Mouse (Mus musculus) retina, adult 2 months (tissue): ENCODE data around the gene Tmem80.

Source experiments
- DNase-seq: peaks from one replicate; pipeline ENCODE4 v3.0.0-alpha.2; 2012; ENCODE audit warnings: low read depth, low spot score

Gene Tmem80

GRCm38 (mm10) chr7:141327469-141328372, at the start of gene Tmem80, which contains the start of gene Deaf1:
Tmem80 (plus strand) TSS chr7:141327739.
Deaf1 (minus strand) TSS chr7:141327690.
- DNase-seq, result peak; percentile 99

- DNase-seq, result no peak
Measured at GRCm38 (mm10) chr7:141278766-141279590, 48.6 kb upstream of the Tmem80 start, which contains the start of gene Sct. Sct (minus strand) TSS chr7:141279133.

DNA sequence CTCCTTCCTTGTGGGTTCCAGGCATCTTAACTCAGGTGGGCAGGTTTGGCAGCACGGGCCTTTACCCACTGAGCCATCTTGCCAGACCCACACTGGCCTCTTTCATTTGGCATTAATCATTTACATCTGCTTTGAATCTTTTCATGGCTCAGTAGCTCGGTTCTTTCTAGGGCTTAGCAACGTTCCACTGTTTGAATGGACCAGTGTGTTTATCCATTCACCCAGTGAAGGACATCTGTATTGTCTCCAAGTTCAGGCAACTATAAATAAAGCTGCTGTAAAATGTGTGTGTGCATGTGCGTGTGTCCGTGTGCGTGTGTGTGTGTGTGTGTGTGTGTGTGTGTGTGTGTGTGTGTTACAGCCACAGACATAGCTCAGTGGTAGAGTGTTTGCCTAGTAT, 46.1 kb upstream of the Tmem80 start:
- no peak for DNase-seq

GRCm38 (mm10) chr7:141282756-141283155, 44.8 kb upstream of the Tmem80 start:
- no peak for DNase-seq

- DNase-seq, result no peak
Measured at GRCm38 (mm10) chr7:141288042-141288441, 39.5 kb upstream of the Tmem80 start.

DNA sequence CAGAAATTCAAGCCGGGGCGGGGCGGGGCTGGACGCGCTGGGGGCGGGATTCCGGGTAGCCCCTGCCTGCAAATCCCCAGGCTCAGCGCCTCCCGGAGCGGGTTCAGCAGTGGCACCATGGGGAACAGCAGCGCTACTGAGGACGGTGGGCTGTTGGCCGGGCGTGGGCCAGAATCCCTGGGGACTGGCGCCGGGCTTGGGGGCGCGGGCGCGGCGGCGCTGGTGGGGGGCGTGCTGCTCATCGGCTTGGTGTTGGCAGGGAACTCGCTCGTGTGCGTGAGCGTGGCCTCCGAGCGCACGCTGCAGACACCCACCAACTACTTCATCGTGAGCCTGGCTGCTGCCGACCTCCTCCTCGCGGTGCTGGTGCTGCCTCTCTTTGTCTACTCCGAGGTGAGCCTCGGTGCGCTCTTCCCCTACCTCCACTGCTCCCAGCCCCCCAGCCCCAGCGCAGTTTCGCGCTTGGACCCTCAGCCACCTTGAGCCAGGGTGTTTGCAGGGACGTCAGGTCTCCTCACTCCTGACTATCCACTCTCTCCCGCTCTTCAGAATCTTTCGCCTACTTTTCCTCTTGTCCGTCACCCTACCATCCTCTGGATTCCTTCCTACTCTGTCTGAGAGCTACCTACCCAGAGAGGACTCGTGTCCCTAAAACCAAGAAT, 35.5 kb upstream of the Tmem80 start, which contains the start of gene Drd4:
Gene Drd4 (plus strand): TSS at position 86 of the 662 bp plus-strand sequence.
- DNase-seq, result peak; percentile 50

DNA sequence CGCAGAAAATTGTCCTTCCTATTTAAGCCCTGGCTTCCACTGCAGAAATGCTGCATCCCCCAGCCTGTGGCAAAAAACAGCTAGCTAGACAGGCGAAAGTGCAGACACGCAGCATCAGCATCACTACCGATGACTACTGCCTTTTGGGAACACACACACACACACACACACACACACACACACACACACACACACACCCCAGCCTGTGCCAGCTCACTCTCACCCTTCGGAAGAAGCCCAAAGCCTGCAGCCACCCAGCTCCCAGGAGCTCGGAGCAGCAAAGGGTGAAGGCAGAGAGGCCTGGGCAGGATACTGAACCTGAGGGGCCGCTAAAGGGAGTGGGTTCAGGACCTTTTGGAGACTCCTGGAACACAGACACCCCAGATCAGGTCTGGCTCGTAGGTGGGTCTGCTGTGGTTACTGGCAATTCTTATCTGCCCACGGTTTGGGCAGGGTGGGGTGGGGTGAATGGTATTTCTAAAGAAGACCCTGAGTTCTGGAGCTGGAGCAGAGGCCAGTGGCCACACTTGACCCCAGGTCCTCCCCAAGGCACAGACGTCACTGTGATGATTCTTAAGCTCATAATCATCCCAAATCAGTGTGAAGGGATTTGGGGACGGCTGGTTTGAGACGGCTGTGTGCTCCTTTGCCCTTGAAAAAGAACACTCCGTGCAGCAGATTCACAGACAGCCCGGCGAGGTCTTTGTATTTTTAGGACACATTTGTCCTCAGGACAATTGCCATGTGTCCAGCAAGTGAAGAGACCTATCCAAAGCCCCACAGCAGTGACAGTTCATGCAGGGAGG, 34.8 kb upstream of the Tmem80 start:
- DNase-seq, result peak; percentile 87

GRCm38 (mm10) chr7:141293852-141294471, 33.6 kb upstream of the Tmem80 start:
- DNase-seq, result peak; percentile 29

DNA sequence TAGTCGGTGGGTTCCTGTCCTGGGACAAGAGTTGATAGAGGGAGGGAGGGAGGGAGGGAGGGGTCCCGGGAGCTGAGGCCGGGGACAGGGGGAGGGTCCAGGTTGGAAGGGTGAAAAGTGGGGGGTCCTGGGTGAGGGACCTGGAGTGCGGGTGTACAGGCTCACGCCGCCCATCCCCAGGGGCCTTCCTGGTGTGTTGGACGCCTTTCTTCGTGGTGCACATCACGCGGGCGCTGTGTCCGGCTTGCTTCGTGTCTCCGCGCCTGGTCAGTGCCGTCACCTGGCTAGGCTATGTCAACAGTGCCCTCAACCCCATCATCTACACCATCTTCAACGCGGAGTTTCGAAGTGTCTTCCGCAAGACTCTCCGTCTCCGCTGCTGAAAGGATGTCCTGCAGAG, 33.1 kb upstream of the Tmem80 start:
- no peak for DNase-seq

- no peak for DNase-seq
Measured at GRCm38 (mm10) chr7:141297926-141298650, 29.5 kb upstream of the Tmem80 start.

- no peak for DNase-seq
Measured at GRCm38 (mm10) chr7:141299175-141299574, 28.4 kb upstream of the Tmem80 start.

DNA sequence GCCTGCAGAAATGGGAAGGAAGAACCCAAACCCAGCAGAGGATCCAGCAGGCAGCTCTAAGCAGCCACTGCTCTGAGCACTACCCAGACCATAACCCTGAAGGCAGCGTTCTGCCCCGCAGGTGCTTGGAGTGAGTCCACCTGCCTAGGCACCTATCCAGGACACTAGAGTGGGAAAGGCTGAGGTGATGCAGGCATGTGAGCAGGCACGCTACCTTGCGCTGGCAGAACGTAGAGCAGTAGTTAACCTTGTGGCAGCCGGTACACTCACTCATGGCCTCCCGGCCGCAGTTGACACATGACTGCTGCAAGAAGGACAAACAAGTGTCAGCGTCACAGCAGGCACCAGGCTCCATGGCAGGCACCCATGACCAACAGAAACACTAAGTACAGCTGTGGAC, 26.2 kb upstream of the Tmem80 start:
- no peak for DNase-seq

DNA sequence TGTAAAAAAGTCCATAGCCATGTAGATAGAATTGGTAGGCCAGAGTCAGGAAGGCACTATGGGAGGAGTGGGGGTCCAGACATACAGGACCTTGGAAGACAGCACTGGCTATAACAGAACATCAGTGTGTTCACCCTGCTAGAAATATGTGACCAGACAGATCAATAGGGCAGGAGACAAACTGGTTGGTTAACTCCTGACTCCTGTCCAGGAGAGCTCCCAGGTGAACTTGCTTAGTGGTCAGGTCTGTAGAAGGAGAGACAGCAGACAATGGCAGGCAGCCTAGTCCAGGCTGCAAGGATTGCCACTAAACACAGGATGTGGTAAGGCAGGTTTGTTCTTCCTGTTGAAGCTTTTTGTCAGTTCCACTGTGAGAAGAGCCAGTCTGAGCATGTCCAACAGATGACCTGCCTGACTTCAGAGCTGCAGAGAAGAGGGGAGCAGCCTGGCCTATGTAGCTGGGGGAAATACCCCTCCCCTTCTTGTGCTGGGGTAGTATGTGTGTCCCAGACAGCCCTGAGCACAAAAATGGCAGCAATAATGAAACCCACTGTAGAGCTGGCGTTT, 24.8 kb upstream of the Tmem80 start:
- no peak for DNase-seq

DNA sequence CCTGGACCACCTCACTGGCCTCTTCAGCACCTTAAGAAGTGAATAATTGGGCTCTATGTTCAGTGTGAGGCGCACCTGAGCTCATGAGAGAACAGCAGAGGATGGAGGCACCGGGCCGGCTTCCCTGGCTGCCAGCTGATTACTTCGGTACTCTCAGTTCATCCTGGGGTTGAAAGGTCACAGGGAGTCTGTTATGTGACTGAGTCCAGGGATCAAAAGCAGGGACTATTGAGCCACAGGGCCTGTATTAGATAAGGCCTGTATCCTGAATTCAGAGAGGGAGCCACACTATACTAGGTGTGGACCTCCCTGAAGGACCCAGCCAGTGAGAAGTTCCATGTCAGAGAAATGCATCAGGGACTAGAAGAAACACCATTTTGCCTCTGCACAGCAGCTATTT, 23.0 kb upstream of the Tmem80 start:
- DNase-seq, result no peak

- no peak for DNase-seq
Measured at GRCm38 (mm10) chr7:141314416-141314815, 13.1 kb upstream of the Tmem80 start.

GRCm38 (mm10) chr7:141315076-141315475, 12.5 kb upstream of the Tmem80 start:
- no peak for DNase-seq

GRCm38 (mm10) chr7:141315974-141316373, 11.6 kb upstream of the Tmem80 start:
- no peak for DNase-seq

DNA sequence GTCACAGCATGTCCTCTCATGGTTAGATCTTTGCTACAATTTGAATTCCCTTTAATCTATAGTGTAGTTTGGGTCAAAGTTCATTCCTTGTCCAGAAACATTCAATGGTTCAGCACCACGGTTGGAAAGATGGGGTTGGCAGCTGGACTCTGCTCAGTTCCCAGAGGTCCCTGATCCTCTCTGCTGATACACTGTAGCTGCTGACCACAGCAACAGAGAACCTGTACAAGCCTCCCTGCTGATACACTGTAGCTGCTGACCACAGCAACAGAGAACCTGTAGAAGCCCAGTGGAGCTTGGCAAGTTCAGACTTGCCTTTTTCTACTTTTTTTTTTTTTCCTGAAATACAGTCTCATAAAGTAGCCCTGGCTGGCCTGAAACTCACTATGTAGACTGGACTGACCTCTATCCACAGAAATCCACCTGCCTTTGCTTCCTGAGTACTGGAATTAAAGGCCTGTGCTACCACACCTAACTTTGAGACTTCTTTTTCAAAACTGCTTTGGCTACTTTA, 9.9 kb upstream of the Tmem80 start:
- DNase-seq, result no peak

- DNase-seq, result no peak
Measured at GRCm38 (mm10) chr7:141319446-141319845, 8.1 kb upstream of the Tmem80 start.
